Mouse (Mus musculus) MEL (cell line): ENCODE results near the gene Aadat.
A peak's percentile ranks its signal among the peaks of the same experiment; 100 is the strongest.

Source experiments
- CTCF ChIP-seq, 3 experiments: IDR thresholded peaks in 2 of 3; conservative IDR thresholded peaks in 1 of 3; 2 replicates each; pipeline ENCODE4 v1.5.1; 2011 to 2012; ENCODE audit warnings: low read length in 3 of 3, low read depth in 2 of 3, mild to moderate bottlenecking in 2 of 3, improper control_type of control experiment in 1 of 3, inconsistent platforms in 1 of 3, mixed read lengths in 1 of 3, moderate library complexity in 1 of 3; ENCODE audit not compliant: control insufficient read depth in 1 of 3, insufficient read depth in 1 of 3, poor library complexity in 1 of 3, severe bottlenecking in 1 of 3
- JUND ChIP-seq: IDR thresholded peaks from 2 replicates; pipeline ENCODE4 v1.6.1; 2011; ENCODE audit warnings: low read depth, mild to moderate bottlenecking, improper control_type of control experiment, low read length
- MAZ ChIP-seq: IDR thresholded peaks from 2 replicates; pipeline ENCODE4 v1.6.1; 2012; ENCODE audit warnings: low read depth, mild to moderate bottlenecking, inconsistent platforms, low read length, improper control_type of control experiment
- NELFE ChIP-seq: IDR thresholded peaks from 2 replicates; pipeline ENCODE4 v1.6.1; 2011; ENCODE audit warnings: low read depth, low read length, improper control_type of control experiment
- POLR2A ChIP-seq, 2 experiments: IDR thresholded peaks; 2 replicates each; pipeline ENCODE4 v1.6.1; 2011 to 2012; ENCODE audit warnings: low read length in 2 of 2, mild to moderate bottlenecking in 2 of 2, control low read depth in 1 of 2, improper control_type of control experiment in 1 of 2, low read depth in 1 of 2, moderate library complexity in 1 of 2; ENCODE audit not compliant: control insufficient read depth in 1 of 2, insufficient read depth in 1 of 2, poor library complexity in 1 of 2
- POLR2AphosphoS5 ChIP-seq: IDR thresholded peaks from 2 replicates; pipeline ENCODE4 v1.6.1; 2012; ENCODE audit warnings: low read depth, borderline replicate concordance, mild to moderate bottlenecking, inconsistent platforms, low read length, moderate library complexity, mixed read lengths

DNA sequence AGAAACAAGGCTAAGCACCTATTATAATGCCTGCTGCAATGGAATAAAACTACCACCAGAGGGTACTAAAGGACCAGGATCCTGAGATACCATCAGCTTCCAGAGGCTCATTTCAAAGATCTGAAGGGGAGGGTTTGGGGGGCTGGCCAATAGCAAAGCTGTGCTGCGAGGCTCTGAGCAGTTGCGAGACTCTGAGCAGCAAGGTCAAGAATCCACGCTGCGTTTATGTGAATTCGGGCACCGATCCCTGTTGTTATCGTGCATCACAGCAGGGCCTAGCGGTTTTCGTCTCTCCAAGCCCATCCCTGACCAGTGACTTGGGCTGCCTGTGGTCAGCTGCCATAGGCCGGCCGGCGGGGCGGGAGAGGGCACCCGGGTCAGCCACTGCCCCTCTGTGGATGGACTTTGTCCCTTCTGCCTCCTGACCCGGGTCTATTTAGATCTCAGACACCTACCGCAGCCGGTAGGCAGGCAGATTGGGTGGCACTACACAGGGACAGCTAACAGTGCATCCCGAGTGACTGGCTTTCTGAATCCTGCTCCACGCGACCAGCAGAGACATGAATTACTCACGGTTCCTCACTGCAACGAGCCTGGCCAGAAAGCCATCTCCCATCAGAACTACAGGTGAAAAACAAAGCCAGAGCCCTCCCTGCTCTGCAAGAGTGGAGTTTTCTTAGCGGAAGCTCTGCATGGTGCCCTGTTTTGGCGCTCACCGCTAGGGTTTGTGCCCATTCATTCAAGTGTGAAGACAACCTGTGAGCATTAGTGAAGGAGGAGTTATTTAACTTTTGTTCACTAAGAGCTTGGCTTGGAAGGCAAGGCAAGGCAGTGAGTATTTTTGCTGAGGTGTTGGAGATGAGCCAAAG is at the start of gene Aadat:
- TF ChIP-seq CTCF (IDR thresholded peaks at IDR 0.05 in 2 of 3, conservative IDR thresholded peaks at IDR 0.05 in 1 of 3; ENCODE audit: control insufficient read depth in 1 of 3, insufficient read depth in 1 of 3, low read depth in 2 of 3, low read length in 3 of 3, poor library complexity in 1 of 3, severe bottlenecking in 1 of 3) (peak in 2 of 3 experiments; percentile 17 to 39; a peak in 2 of 6 replicates), POLR2AphosphoS5 (no peak), MAZ (no peak), NELFE (no peak), JUND (no peak), POLR2A (IDR thresholded peaks at IDR 0.05; ENCODE audit: control insufficient read depth in 1 of 2, insufficient read depth in 1 of 2, low read depth in 1 of 2, low read length in 2 of 2, poor library complexity in 1 of 2) (no peak)
